Comparison of ENCODE assay signal across 8 mouse cellular contexts in genomic region chr5:113014111-113014807, GRCm38 (mm10). TPM values are rescaled to one million over a fixed set of nuclear protein-coding genes. Genes with fewer than 3 reads are reported as not detected.
A peak's percentile ranks its signal among the peaks of the same experiment; 100 is the strongest.
DNase-seq lines count a peak whose midpoint lies in the region; ATAC-seq lines count a peak whose summit lies in the region.

No protein-coding gene starts in this region.

- WGBS in heart, embryonic 10.5 days = 57% methylated on average over 16 of the region's 16 CpGs
- WGBS in hindbrain, embryonic 10.5 days = 64% methylated on average over 16 of the region's 16 CpGs
- 49% methylated on average over 16 of the region's 16 CpGs for WGBS in liver, embryonic 13.5 days (ENCODE audit: insufficient replicate concordance)

- H3K4me2 ChIP-seq in liver, embryonic 13.5 days = peak overlapping the region; percentile 59

- H3K9ac ChIP-seq in liver, embryonic 13.5 days = peak overlapping the region; percentile 54

- H3K9me3 ChIP-seq in heart, embryonic 10.5 days = no peaks in the 10 kb centered on the region
- no peaks in the 10 kb centered on the region for H3K9me3 ChIP-seq in hindbrain, embryonic 10.5 days
- no peaks in the 10 kb centered on the region for H3K9me3 ChIP-seq in liver, embryonic 13.5 days (replicated peaks)

- H3K27me3 ChIP-seq in heart, embryonic 10.5 days (ENCODE audit: insufficient read depth, poor library complexity, severe bottlenecking) = 0 out of 2 replicates have a peak, but pooled peaks cover 3% of the 10 kb centered on the region
- H3K27me3 ChIP-seq in hindbrain, embryonic 10.5 days (ENCODE audit: insufficient read depth, poor library complexity, severe bottlenecking) = peaks cover 41% of the 10 kb centered on the region
- H3K27me3 ChIP-seq in liver, embryonic 13.5 days = peaks cover 17% of the 10 kb centered on the region

- DNase-seq in heart, embryonic 10.5 days (ENCODE audit: low spot score) = no peak
- DNase-seq in heart, adult 11 months = no peak
- peak; percentile 70 for DNase-seq in brain, adult 2 months (ENCODE audit: low read depth, low spot score)
- DNase-seq in hindbrain, embryonic 10.5 days (ENCODE audit: low spot score) = no peak
- DNase-seq in liver, embryonic 13.5 days = no peak
- no peak for DNase-seq in spleen, postnatal 4 days (ENCODE audit: low spot score in 2 of 2)
- no peak for DNase-seq in left cerebral cortex, adult 11 months (ENCODE audit: low spot score)

- no peak for ATAC-seq in liver, embryonic 13.5 days (ENCODE audit: low read depth)
- no peak for ATAC-seq in erythroid progenitor cell, adult 5-6 weeks (replicated peaks; ENCODE audit: low FRiP score, poor library complexity, severe bottlenecking)

- peaks cover 4% of the 10 kb centered on the region; the same call in 1 of the 2 replicates for H3K36me3 ChIP-seq in heart, embryonic 10.5 days
- no peaks in the 10 kb centered on the region for H3K36me3 ChIP-seq in hindbrain, embryonic 10.5 days
- H3K36me3 ChIP-seq in liver, embryonic 13.5 days = no peaks in the 10 kb centered on the region

- H3K27ac ChIP-seq in heart, embryonic 10.5 days = no peak overlapping the region
- no peak overlapping the region for H3K27ac ChIP-seq in hindbrain, embryonic 10.5 days
- no peak overlapping the region for H3K27ac ChIP-seq in liver, embryonic 13.5 days

- H3K4me1 ChIP-seq in heart, embryonic 10.5 days = peaks cover 57% of the 10 kb centered on the region
- peaks cover 27% of the 10 kb centered on the region for H3K4me1 ChIP-seq in hindbrain, embryonic 10.5 days (replicated peaks)
- H3K4me1 ChIP-seq in liver, embryonic 13.5 days (replicated peaks) = peaks cover 29% of the 10 kb centered on the region

- H3K4me3 ChIP-seq in heart, embryonic 10.5 days = peak overlapping the region; percentile 74
- H3K4me3 ChIP-seq in hindbrain, embryonic 10.5 days = peak overlapping the region; percentile 69
- H3K4me3 ChIP-seq in liver, embryonic 13.5 days (replicated peaks) = peak overlapping the region; percentile 57

RNA-seq across cellular contexts. Expression of gene Grk3, which starts 1.3 kb away (rescaled TPM):
- 10.6 and 13.3 TPM in 2 replicates for polyA plus RNA-seq in heart, embryonic 10.5 days (2016; fragmentation: Nextera tagmentation; extraction: Ambion mirVana)
- polyA plus RNA-seq in hindbrain, embryonic 10.5 days (2016; fragmentation: Nextera tagmentation; extraction: Ambion mirVana) = 6.0 and 6.6 TPM in 2 replicates
- 1.7 and 2.1 TPM in 2 replicates for polyA plus RNA-seq in liver, embryonic 13.5 days (2015; fragmentation: Nextera tagmentation; extraction: Ambion mirVana)
- 0.42 and 1.8 TPM in 2 replicates for total RNA-seq in erythroid progenitor cell, adult 5-6 weeks (2015; ENCODE audit: low replicate concordance)
- total RNA-seq in erythroid progenitor cell, adult 5-6 weeks (2017; ENCODE audit: low replicate concordance) = 3.1 and 3.6 TPM in 2 replicates

RNA-seq across cellular contexts. Expression of gene Crybb2, which starts 55.7 kb away (rescaled TPM):
- polyA plus RNA-seq in heart, embryonic 10.5 days (2016; fragmentation: Nextera tagmentation; extraction: Ambion mirVana) = not detected in 2 replicates
- polyA plus RNA-seq in hindbrain, embryonic 10.5 days (2016; fragmentation: Nextera tagmentation; extraction: Ambion mirVana) = not detected in 2 replicates
- polyA plus RNA-seq in liver, embryonic 13.5 days (2015; fragmentation: Nextera tagmentation; extraction: Ambion mirVana) = not detected in 2 replicates
- total RNA-seq in erythroid progenitor cell, adult 5-6 weeks (2015; ENCODE audit: low replicate concordance) = not detected in 2 replicates
- 1.3 TPM in 1 of 2 replicates, not detected in the other for total RNA-seq in erythroid progenitor cell, adult 5-6 weeks (2017; ENCODE audit: low replicate concordance)
